Mouse (Mus musculus) ES-Bruce4 (cell line): Measurements from ENCODE around the gene Hid1. TPM values are rescaled to one million over a fixed set of nuclear protein-coding genes. Genes with fewer than 3 reads are reported as not detected.

ENCODE experiments used
- H3K27ac ChIP-seq: 2 replicates; pipeline ENCODE4 v1.5.1; 2012; ENCODE audit warnings: low read length, inconsistent platforms; ENCODE audit not compliant: insufficient read depth
- H3K27me3 ChIP-seq: 2 replicates; pipeline ENCODE4 v1.6.1; 2012; ENCODE audit warnings: mild to moderate bottlenecking, low read length, inconsistent platforms; ENCODE audit not compliant: control insufficient read depth, poor library complexity, insufficient read depth, severe bottlenecking
- H3K36me3 ChIP-seq: 2 replicates; pipeline ENCODE4 v1.6.1; 2012; ENCODE audit warnings: inconsistent platforms, mild to moderate bottlenecking, low read length, moderate library complexity; ENCODE audit not compliant: control insufficient read depth, poor library complexity, insufficient read depth, severe bottlenecking
- H3K4me1 ChIP-seq: one replicate; pipeline ENCODE4 v1.8.1; 2011; ENCODE audit warnings: low read length; ENCODE audit not compliant: control insufficient read depth, insufficient read depth
- H3K4me3 ChIP-seq: 2 replicates; pipeline ENCODE4 v1.5.1; 2011; ENCODE audit warnings: low read depth, mild to moderate bottlenecking, low read length
- H3K9ac ChIP-seq: 2 replicates; pipeline ENCODE4 v1.6.1; 2012; ENCODE audit warnings: low read depth, mild to moderate bottlenecking, inconsistent platforms; ENCODE audit not compliant: poor library complexity, severe bottlenecking
- H3K9me3 ChIP-seq: replicated peaks from 2 replicates; pipeline ENCODE4 v1.6.1; 2012; ENCODE audit warnings: mild to moderate bottlenecking, low read length, inconsistent platforms; ENCODE audit not compliant: control insufficient read depth, poor library complexity, insufficient read depth, severe bottlenecking
- CTCF ChIP-seq: IDR thresholded peaks from one replicate; pipeline ENCODE4 v1.8.1; 2011; ENCODE audit warnings: low read depth, low read length
- EP300 ChIP-seq: IDR thresholded peaks from 2 replicates; pipeline ENCODE4 v1.6.1; 2011; ENCODE audit warnings: low read depth, low read length; ENCODE audit not compliant: insufficient read depth
- POLR2A ChIP-seq: IDR thresholded peaks from one replicate; pipeline ENCODE4 v1.8.1; 2011; ENCODE audit warnings: low read length; ENCODE audit not compliant: insufficient read depth
- polyA plus RNA-seq: library from polyadenylated mRNA; stranded (reverse); fragments of >200 nt; gene quantifications from 2 replicates; pipeline ENCODE4 v1.2.4, GENCODE M21; 2011; ENCODE audit warnings: low read depth; ENCODE audit not compliant: missing spikeins, insufficient read depth, insufficient read length

Gene Hid1
- polyA plus RNA-seq, 1 experiment = 2.5 TPM

GRCm38 (mm10) chr11:115377254-115377653, 9.7 kb upstream of the Hid1 start:
- Histone ChIP-seq H3K27me3 (no peaks in the 10 kb centered on the region), H3K4me3 (no peak overlapping the region), H3K4me1 (no peaks in the 10 kb centered on the region)

GRCm38 (mm10) chr11:115376722-115377121, 9.2 kb upstream of the Hid1 start:
- H3K4me3 ChIP-seq = no peak overlapping the region
- no peaks in the 10 kb centered on the region for H3K27me3 ChIP-seq
- no peak overlapping the region for H3K27ac ChIP-seq
- TF ChIP-seq EP300 (no peak), CTCF (no peak), POLR2A (no peak)
- H3K9ac ChIP-seq = no peak overlapping the region
- H3K4me1 ChIP-seq = no peaks in the 10 kb centered on the region
- no peaks in the 10 kb centered on the region for H3K9me3 ChIP-seq
- no peaks in the 10 kb centered on the region for H3K36me3 ChIP-seq

More at GRCm38 (mm10) chr11:115377254-115377653, 9.7 kb upstream of the Hid1 start:
- H3K9ac ChIP-seq = no peak overlapping the region
- TF ChIP-seq EP300 = no peak
- no peak for TF ChIP-seq CTCF
- no peak for TF ChIP-seq POLR2A
- H3K36me3 ChIP-seq = no peaks in the 10 kb centered on the region
- no peak overlapping the region for H3K27ac ChIP-seq
- no peaks in the 10 kb centered on the region for H3K9me3 ChIP-seq

GRCm38 (mm10) chr11:115374695-115375425, 7.3 kb upstream of the Hid1 start:
- Histone ChIP-seq H3K4me3 (no peak overlapping the region), H3K9ac (no peak overlapping the region), H3K27ac (no peak overlapping the region), H3K27me3 (no peaks in the 10 kb centered on the region), H3K9me3 (no peaks in the 10 kb centered on the region), H3K4me1 (no peaks in the 10 kb centered on the region), H3K36me3 (no peaks in the 10 kb centered on the region)
- TF ChIP-seq POLR2A (no peak), EP300 (no peak), CTCF (no peak)

GRCm38 (mm10) chr11:115373805-115374694, 6.5 kb upstream of the Hid1 start:
- no peaks in the 10 kb centered on the region for H3K9me3 ChIP-seq
- no peaks in the 10 kb centered on the region for H3K4me1 ChIP-seq
- TF ChIP-seq CTCF = no peak
- TF ChIP-seq EP300 = no peak
- no peak for TF ChIP-seq POLR2A
- no peak overlapping the region for H3K9ac ChIP-seq
- no peak overlapping the region for H3K4me3 ChIP-seq
- H3K27ac ChIP-seq = no peak overlapping the region
- H3K27me3 ChIP-seq = no peaks in the 10 kb centered on the region
- no peaks in the 10 kb centered on the region for H3K36me3 ChIP-seq

- H3K27me3 ChIP-seq = peaks cover 4% of the 10 kb centered on the region; the same call in 1 of the 2 replicates
- H3K27ac ChIP-seq = no peak overlapping the region
Measured at GRCm38 (mm10) chr11:115372737-115373136, 5.2 kb upstream of the Hid1 start.

GRCm38 (mm10) chr11:115372015-115372414, 4.5 kb upstream of the Hid1 start:
- TF ChIP-seq EP300 (no peak), CTCF (no peak), POLR2A (no peak)
- H3K36me3 ChIP-seq = no peaks in the 10 kb centered on the region
- no peak overlapping the region for H3K27ac ChIP-seq
- peaks cover 5% of the 10 kb centered on the region; the same call in 1 of the 2 replicates for H3K27me3 ChIP-seq
- no peak overlapping the region for H3K9ac ChIP-seq
- H3K4me1 ChIP-seq = no peaks in the 10 kb centered on the region
- no peaks in the 10 kb centered on the region for H3K9me3 ChIP-seq
- H3K4me3 ChIP-seq = no peak overlapping the region

More at GRCm38 (mm10) chr11:115372737-115373136, 5.2 kb upstream of the Hid1 start:
- Histone ChIP-seq H3K9ac (no peak overlapping the region), H3K4me3 (no peak overlapping the region), H3K4me1 (no peaks in the 10 kb centered on the region), H3K9me3 (no peaks in the 10 kb centered on the region), H3K36me3 (no peaks in the 10 kb centered on the region)
- TF ChIP-seq CTCF (no peak), EP300 (no peak)
